Mouse (Mus musculus) cerebellum, adult 9-10 months (tissue): Measurements from ENCODE around the gene Olfr1152.

Experiments used
- DNase-seq: peaks from one replicate; pipeline ENCODE4 v3.0.0; 2022

The Olfr1152 gene

DNA sequence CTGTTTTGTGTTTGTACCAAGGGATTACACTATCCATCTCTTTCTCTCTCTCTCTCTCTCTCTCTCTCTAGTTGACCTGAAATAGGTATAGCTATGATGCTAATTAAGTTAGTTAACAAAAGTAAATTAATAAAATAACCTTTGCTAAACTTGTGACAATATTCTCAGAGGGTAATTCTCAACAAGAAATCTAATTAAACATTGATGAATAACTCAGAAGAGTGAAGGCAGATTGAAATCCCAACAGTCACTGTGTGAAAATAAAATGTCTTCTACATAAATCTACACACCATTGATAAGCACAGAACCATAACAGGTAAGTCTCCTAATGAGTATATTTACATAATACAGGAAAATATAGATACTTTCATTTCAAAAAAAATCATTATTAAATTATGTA lies at the start of gene Olfr1152:
Olfr1152 (plus strand) TSS at position 301 of the 400 bp plus-strand sequence.
- no peak for DNase-seq

DNA sequence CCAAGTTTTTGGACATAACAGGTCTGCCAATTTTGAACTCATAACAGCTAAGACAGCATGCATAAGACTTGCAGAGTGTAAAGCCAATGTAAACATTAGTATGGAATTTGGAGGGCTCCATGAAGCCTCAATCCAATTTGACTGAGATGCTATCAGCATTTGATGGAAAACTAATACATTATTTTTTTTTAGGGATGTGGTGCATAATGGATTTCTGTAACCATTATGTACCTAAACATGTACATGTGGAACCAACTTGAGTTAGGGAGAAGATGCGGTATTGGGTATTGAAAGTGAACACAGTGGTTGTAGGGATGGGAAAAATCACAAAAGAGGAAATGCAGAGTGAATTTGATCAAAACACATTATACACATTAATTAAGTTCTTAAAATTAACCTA lies 36.1 kb upstream of the Olfr1152 start, which contains the start of gene Olfr1148:
Olfr1148 (plus strand) TSS at position 301 of the 400 bp plus-strand sequence.
- DNase-seq: no peak

- no peak for DNase-seq
Observed at GRCm38 (mm10) chr2:87843693-87844092, 22.6 kb upstream of the Olfr1152 start, which contains the start of gene Olfr1150-ps1. TSS of gene Olfr1150-ps1 (plus strand) at chr2:87843993.

GRCm38 (mm10) chr2:87855562-87855961 lies 10.7 kb upstream of the Olfr1152 start, which contains the start of gene Olfr1151:
TSS of gene Olfr1151 (plus strand) at chr2:87855862.
- no peak for DNase-seq

GRCm38 (mm10) chr2:87894662-87895061 lies 28.4 kb downstream of the Olfr1152 start, which contains the start of gene Olfr1153:
TSS of gene Olfr1153 (plus strand) at chr2:87894962.
- no peak for DNase-seq

DNA sequence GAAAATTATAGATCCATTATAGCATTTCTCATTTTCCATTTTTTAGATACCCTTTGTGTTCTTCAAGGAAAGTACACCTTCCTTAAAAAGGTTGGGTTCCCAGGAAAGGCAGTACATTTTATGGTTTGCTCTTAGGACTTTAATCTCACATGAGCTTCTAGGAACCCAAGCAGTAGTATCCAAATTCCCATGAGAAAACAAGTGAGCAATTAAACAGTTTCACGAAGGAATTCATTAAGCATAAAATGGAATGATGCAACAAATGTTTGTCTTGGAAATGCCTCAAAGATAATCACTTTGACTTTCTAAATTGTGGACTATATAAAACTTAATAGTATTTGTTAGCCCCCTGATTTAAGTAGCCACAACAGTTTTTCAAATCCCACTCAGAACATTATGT lies 38.8 kb downstream of the Olfr1152 start, which contains the start of gene Olfr1154:
Olfr1154 (minus strand) TSS at position 101 of the 400 bp plus-strand sequence.
- no peak for DNase-seq
